Comparison of ENCODE assay signal across 9 mouse cellular contexts in genomic region chr14:30869391-30869801, GRCm38 (mm10). TPM values are rescaled to one million over a fixed set of nuclear protein-coding genes. Genes with fewer than 3 reads are reported as not detected.
DNase-seq lines count a peak whose midpoint lies in the region; ATAC-seq lines count a peak whose summit lies in the region.
"Had no signal": no experiment of that assay in that cellular context is flagged by ENCODE, and none has a peak within 500 bp of the region (broad histone marks: within the 10 kb centered on the region; RNA-seq: fewer than 3 reads in every experiment).

No protein-coding gene starts in this region.

- no peak for ATAC-seq in kidney, embryonic 14.5 days (ENCODE audit: low FRiP score, low TSS enrichment)
- no peak for ATAC-seq in limb, embryonic 12.5 days (ENCODE audit: insufficient number of reproducible peaks, insufficient read depth, low FRiP score, low TSS enrichment, low read depth)
- peak; percentile 56 for ATAC-seq in megakaryocyte, adult 5-6 weeks (ENCODE audit: poor library complexity, severe bottlenecking)
- ATAC-seq in forebrain, embryonic 12.5 days (ENCODE audit: low FRiP score), result no peak

- peaks cover 8% of the 10 kb centered on the region; the same call in 1 of the 2 replicates for H3K4me1 ChIP-seq in kidney, embryonic 14.5 days (ENCODE audit: control insufficient read depth, insufficient read depth, low read length)
- peaks cover 33% of the 10 kb centered on the region for H3K4me1 ChIP-seq in limb, embryonic 12.5 days (replicated peaks)
- H3K4me1 ChIP-seq in forebrain, embryonic 12.5 days, result no peaks in the 10 kb centered on the region; the same call in 1 of the 2 replicates

- H3K9me3 ChIP-seq in kidney, embryonic 14.5 days (ENCODE audit: control insufficient read depth, low read length), result no peaks in the 10 kb centered on the region
- H3K9me3 ChIP-seq in limb, embryonic 12.5 days, result no peaks in the 10 kb centered on the region
- H3K9me3 ChIP-seq in forebrain, embryonic 12.5 days, result no peaks in the 10 kb centered on the region

- no peak overlapping the region for H3K9ac ChIP-seq in kidney, embryonic 14.5 days (ENCODE audit: low read depth, low read length)
- 0 out of 2 replicates have a peak overlapping the region, but pooled peaks have one; percentile 27 for H3K9ac ChIP-seq in limb, embryonic 12.5 days (replicated peaks)
- H3K9ac ChIP-seq in forebrain, embryonic 12.5 days, result no peak overlapping the region

- H3K4me3 ChIP-seq in kidney, embryonic 14.5 days (ENCODE audit: low read length), result no peak overlapping the region
- H3K4me3 ChIP-seq in limb, embryonic 12.5 days (replicated peaks), result no peak overlapping the region
- no peak overlapping the region for H3K4me3 ChIP-seq in forebrain, embryonic 12.5 days (replicated peaks)

- peak overlapping the region; percentile 80 for H3K27ac ChIP-seq in kidney, embryonic 14.5 days (ENCODE audit: low read depth, low read length)
- H3K27ac ChIP-seq in limb, embryonic 12.5 days, result peak overlapping the region; percentile 93
- no peak overlapping the region for H3K27ac ChIP-seq in forebrain, embryonic 12.5 days
- H3K27ac ChIP-seq: macrophage had no signal

- no peak for DNase-seq in kidney, postnatal 14 days
- DNase-seq in heart, adult 18-20 months, result peak; percentile 67 to 88
- no peak for DNase-seq in T-cell, adult 2 months (ENCODE audit: low spot score)
- DNase-seq in ovary, postnatal 14 days (ENCODE audit: low spot score), result no peak

- H3K27me3 ChIP-seq in kidney, embryonic 14.5 days (ENCODE audit: control insufficient read depth, insufficient read depth, low read length), result no peaks in the 10 kb centered on the region
- no peaks in the 10 kb centered on the region for H3K27me3 ChIP-seq in limb, embryonic 12.5 days
- no peaks in the 10 kb centered on the region for H3K27me3 ChIP-seq in forebrain, embryonic 12.5 days

- H3K36me3 ChIP-seq in kidney, embryonic 14.5 days (ENCODE audit: control insufficient read depth, insufficient read depth, low read length), result peaks cover 30% of the 10 kb centered on the region
- H3K36me3 ChIP-seq in limb, embryonic 12.5 days, result peaks cover 72% of the 10 kb centered on the region
- H3K36me3 ChIP-seq in forebrain, embryonic 12.5 days (replicated peaks), result peaks cover 34% of the 10 kb centered on the region

- WGBS in kidney, embryonic 14.5 days, result 79% methylated on average over 8 of the region's 8 CpGs
- 84% methylated on average over 8 of the region's 8 CpGs for WGBS in limb, embryonic 12.5 days
- WGBS in forebrain, embryonic 12.5 days, result 86% methylated on average over 8 of the region's 8 CpGs

- no peak overlapping the region for H3K4me2 ChIP-seq in kidney, embryonic 14.5 days (replicated peaks; ENCODE audit: low read depth, low read length)
- H3K4me2 ChIP-seq in limb, embryonic 12.5 days, result 0 out of 2 replicates have a peak overlapping the region, but pooled peaks have one; percentile 10
- H3K4me2 ChIP-seq in forebrain, embryonic 12.5 days, result no peak overlapping the region

RNA-seq across cellular contexts. Expression of gene Mustn1, which starts 9.6 kb away (rescaled TPM):
- polyA plus RNA-seq in kidney, embryonic 14.5 days (2014; fragmentation: Nextera tagmentation; extraction: Ambion mirVana), result 2.7 TPM in 2 replicates
- total RNA-seq in heart, adult 18-20 months (2021), result 10 to 100 TPM; 12.5 to 14.4 TPM
- polyA plus RNA-seq in limb, embryonic 12.5 days (2016; fragmentation: Nextera tagmentation; extraction: Ambion mirVana), result 5.9 and 6.8 TPM in 2 replicates
- 0.91 and 1.8 TPM in 2 replicates for total RNA-seq in megakaryocyte, adult 5-6 weeks (2015)
- 0.16 TPM in 1 of 2 replicates, not detected in the other for total RNA-seq in megakaryocyte, adult 5-6 weeks (2017)
- polyA plus RNA-seq in forebrain, embryonic 12.5 days (2016; fragmentation: Nextera tagmentation; extraction: Ambion mirVana), result 0.15 and 0.47 TPM in 2 replicates
- polyA plus RNA-seq: macrophage had no signal

RNA-seq across cellular contexts. Expression of gene Itih4, which starts 16.9 kb away (rescaled TPM):
- polyA plus RNA-seq in kidney, embryonic 14.5 days (2014; fragmentation: Nextera tagmentation; extraction: Ambion mirVana), result 0.12 and 0.26 TPM in 2 replicates
- 1 to 10 TPM; 3.1 to 7.9 TPM for total RNA-seq in heart, adult 18-20 months (2021)
- polyA plus RNA-seq in limb, embryonic 12.5 days (2016; fragmentation: Nextera tagmentation; extraction: Ambion mirVana), result 0.10 TPM in 1 of 2 replicates, not detected in the other
- total RNA-seq in megakaryocyte, adult 5-6 weeks (2015), result not detected in 2 replicates
- not detected in 2 replicates for total RNA-seq in megakaryocyte, adult 5-6 weeks (2017)
- not detected in 2 replicates for polyA plus RNA-seq in forebrain, embryonic 12.5 days (2016; fragmentation: Nextera tagmentation; extraction: Ambion mirVana)
- polyA plus RNA-seq: macrophage had no signal

RNA-seq across cellular contexts. Expression of gene Tmem110, which starts 44.0 kb away (rescaled TPM):
- 26.8 and 29.5 TPM in 2 replicates for polyA plus RNA-seq in kidney, embryonic 14.5 days (2014; fragmentation: Nextera tagmentation; extraction: Ambion mirVana)
- total RNA-seq in heart, adult 18-20 months (2021), result 1 to 10 TPM; 6.0 to 8.5 TPM
- polyA plus RNA-seq in limb, embryonic 12.5 days (2016; fragmentation: Nextera tagmentation; extraction: Ambion mirVana), result 38.8 and 41.5 TPM in 2 replicates
- 7.9 and 9.0 TPM in 2 replicates for total RNA-seq in megakaryocyte, adult 5-6 weeks (2015)
- 12.0 and 12.2 TPM in 2 replicates for total RNA-seq in megakaryocyte, adult 5-6 weeks (2017)
- 22.6 and 25.1 TPM in 2 replicates for polyA plus RNA-seq in forebrain, embryonic 12.5 days (2016; fragmentation: Nextera tagmentation; extraction: Ambion mirVana)

RNA-seq across cellular contexts. Expression of gene Itih3, which starts 54.2 kb away (rescaled TPM):
- 0.30 TPM in 1 of 2 replicates, not detected in the other for polyA plus RNA-seq in kidney, embryonic 14.5 days (2014; fragmentation: Nextera tagmentation; extraction: Ambion mirVana)
- under 1 TPM; 0.27 to 0.69 TPM for total RNA-seq in heart, adult 18-20 months (2021)
- polyA plus RNA-seq in limb, embryonic 12.5 days (2016; fragmentation: Nextera tagmentation; extraction: Ambion mirVana), result 0.09 TPM in 1 of 2 replicates, not detected in the other
- not detected in 2 replicates for total RNA-seq in megakaryocyte, adult 5-6 weeks (2015)
- not detected in 2 replicates for total RNA-seq in megakaryocyte, adult 5-6 weeks (2017)
- polyA plus RNA-seq in forebrain, embryonic 12.5 days (2016; fragmentation: Nextera tagmentation; extraction: Ambion mirVana), result 0.08 and 0.17 TPM in 2 replicates
- polyA plus RNA-seq: macrophage had no signal

Comparison
In these comparisons a context has a peak if more than half of its experiments do, and no peak if none do; other contexts are left out.
1. DNase-seq: peak in heart, adult 18-20 months (2 of 2); none in kidney, postnatal 14 days (single experiment), T-cell, adult 2 months (single experiment) and ovary, postnatal 14 days (single experiment).